Mouse (Mus musculus) brain, embryonic 14.5 days (tissue): Measurements from ENCODE around the gene Ccdc42.

Experiments used
- CTCF ChIP-seq: fragments of 200-500 bp; IDR thresholded peaks from 2 replicates; pipeline ENCODE4 v1.5.1; 2012; ENCODE audit warnings: inconsistent platforms, mild to moderate bottlenecking, moderate library complexity, borderline replicate concordance; ENCODE audit not compliant: insufficient read depth, insufficient read length; ENCODE audit errors: extremely low read depth
- POLR2A ChIP-seq: fragments of 200-500 bp; IDR thresholded peaks from 2 replicates; pipeline ENCODE4 v1.6.1; 2012; ENCODE audit warnings: mild to moderate bottlenecking, inconsistent platforms, borderline replicate concordance; ENCODE audit not compliant: poor library complexity, insufficient read depth, insufficient read length, severe bottlenecking; ENCODE audit errors: extremely low read depth

GRCm38 (mm10) chr11:68559546-68559945 lies 27.3 kb upstream of the Ccdc42 start:
- TF ChIP-seq CTCF (peak; percentile 33; the same call in 1 of the 2 replicates), POLR2A (no peak)
